Mouse (Mus musculus): ENCODE data around the gene Prkaca.
"Not testable (repeated sequence)": the region's sequence is repeated elsewhere in the genome, so short reads cannot be mapped to it uniquely, and the experiment has no call there.

Gene Prkaca

DNA sequence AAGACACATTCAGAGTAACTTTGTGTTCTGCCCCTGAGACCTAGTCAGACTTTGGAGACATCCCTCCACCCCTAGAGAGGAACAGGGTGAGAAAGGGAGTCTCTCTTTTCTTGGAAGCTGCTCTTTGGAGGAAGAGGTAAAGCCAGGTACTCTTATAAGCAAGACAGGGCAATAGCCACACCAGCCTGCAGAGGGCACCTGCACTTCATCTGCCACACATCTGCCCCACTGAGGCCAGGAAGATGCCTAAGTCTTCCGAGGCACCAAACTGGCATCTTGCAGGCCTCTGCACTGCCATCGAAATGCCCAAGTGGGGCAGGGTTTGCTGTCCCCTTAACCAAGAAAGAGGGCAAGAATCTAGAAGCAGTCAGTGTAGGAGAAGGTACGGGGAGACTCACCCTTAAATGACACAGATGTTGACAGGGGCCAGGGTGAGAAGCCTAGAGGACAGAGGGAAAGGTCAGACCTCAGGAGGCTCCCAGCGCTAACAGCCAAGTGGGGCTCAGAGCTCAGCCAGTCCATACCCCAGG lies 3.4 kb downstream of the Prkaca start:
- DNase-seq (ENCODE audit: low spot score), result no peak

GRCm38 (mm10) chr8:83976779-83977350 lies 4.1 kb downstream of the Prkaca start:
- DNase-seq (ENCODE audit: low spot score), result no peak

DNA sequence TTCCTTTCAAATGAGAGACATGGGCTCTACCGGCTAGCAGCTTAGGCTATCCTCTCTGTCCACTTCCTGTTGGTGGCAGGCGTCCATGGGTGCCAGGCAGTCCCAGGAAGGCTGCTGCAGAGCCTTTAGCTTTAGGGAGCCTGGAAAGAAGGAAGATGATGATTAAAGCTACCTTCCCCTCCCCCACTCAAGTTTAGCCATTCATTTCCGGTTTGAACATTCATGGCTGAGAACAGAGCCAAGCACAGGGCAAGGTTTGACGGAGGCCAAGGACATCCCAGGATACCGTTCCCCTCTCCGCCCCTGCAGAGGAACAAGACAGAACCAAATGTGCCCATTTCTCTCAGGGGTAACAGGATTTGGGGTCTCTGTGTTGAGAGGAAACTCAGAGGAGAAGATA lies 4.9 kb downstream of the Prkaca start:
- no peak for DNase-seq (ENCODE audit: low spot score)

DNA sequence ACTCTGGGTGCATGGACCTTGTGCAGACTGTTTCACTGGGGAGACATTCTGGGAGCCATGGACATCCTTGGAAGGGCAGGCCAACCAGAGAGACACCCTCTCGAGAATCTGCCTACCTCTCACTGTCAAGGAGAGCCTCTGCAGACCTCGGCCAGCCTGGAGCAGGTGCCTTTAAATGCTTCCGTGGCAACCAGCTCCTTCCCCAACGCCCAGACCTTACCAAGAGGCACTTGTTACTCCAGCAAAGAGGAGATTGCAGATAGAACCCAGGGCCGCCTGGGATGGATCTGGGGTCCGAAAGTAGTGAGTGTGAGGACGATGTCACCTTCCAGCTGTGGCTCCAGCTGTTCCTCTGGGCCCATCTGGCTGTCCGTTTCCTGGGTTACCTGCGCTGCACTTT lies 5.4 kb downstream of the Prkaca start:
- DNase-seq (ENCODE audit: low spot score), result no peak

- no peak for DNase-seq (ENCODE audit: low spot score)
Measured at GRCm38 (mm10) chr8:83980250-83980649, 7.5 kb downstream of the Prkaca start.

GRCm38 (mm10) chr8:83980845-83981244 lies 8.1 kb downstream of the Prkaca start:
- DNase-seq (ENCODE audit: low spot score), result no peak

DNA sequence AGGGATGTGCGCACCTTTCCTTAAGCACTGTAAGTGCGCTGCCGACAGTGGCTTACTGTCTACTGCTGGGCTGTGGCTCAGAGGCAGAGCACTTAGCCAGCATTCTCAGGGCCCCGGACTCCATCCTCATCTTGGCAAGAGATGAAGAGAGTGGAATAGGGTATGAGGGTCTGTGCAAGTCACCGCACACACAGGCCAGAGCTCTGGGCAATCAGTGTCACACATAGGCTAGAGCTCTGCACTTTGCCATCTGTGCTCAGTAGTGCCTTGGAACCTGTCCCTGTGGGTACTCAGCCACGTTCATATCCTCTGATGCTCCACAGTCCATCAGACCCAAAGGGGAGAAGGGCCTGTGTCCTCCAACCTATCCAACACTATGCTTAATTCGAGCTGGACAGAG lies 8.7 kb downstream of the Prkaca start:
- no peak for DNase-seq (ENCODE audit: low spot score)

DNA sequence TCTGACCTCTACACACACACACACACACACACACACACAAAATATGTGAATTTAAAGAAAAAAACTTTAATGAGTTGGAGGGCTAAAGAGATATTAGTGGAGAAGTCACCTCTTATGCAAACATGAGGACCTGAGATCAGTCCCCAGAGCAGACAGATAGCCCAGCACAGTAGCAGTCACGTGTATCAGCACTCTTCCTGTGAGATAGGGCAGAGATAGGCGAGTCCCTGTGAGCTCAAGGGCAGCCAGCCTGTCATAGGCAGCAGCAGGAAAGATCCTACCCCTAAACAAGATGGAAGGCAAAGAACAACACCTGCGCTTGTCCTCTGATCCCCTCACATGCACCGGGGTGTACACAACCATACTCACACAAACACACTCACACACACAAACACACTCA lies 9.7 kb downstream of the Prkaca start:
- DNase-seq (ENCODE audit: low spot score), result no peak

DNA sequence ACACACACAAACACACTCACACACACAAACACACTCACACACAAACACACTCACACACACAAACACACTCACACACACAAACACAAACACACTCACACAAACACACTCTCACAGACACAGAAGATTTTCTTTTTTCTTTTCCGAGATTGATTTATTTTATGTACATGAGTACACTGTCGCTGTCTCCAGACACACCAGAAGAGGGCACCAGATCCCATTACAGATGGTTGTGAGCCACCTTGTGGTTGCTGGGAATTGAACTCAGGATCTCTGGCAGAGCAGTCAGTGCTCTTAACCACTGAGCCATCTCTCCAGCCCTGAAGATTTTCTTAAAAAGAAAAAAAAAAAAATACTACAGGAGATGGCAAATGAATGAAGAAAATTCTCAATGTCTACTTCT lies 10.4 kb downstream of the Prkaca start:
- not testable (repeated sequence) for DNase-seq (ENCODE audit: low spot score)

DNA sequence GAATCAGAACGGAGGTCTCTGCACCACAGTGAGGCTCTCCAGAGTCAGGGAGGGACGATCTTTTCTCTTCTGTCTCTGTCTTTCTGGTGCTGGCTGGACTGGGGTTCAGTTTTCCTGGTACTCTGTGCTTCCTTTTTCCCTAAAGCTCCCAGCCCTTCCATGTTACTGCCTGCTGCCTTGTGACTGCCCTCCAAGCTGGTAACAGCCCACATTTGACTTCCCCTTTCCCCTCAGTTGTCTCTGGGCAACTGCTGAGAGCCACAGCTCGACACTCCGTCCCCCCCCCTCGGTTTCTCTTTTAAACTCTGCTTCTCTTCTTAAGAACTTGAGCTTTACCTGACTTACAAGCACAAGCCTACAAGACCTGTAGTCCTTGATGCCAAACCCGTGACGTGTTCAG lies 16.4 kb downstream of the Prkaca start:
- DNase-seq (ENCODE audit: low spot score), result no peak

GRCm38 (mm10) chr8:83990170-83990569 lies 17.4 kb downstream of the Prkaca start:
- no peak for DNase-seq (ENCODE audit: low spot score)

GRCm38 (mm10) chr8:83992488-83992887 lies 19.7 kb downstream of the Prkaca start:
- no peak for DNase-seq (ENCODE audit: low spot score)

DNA sequence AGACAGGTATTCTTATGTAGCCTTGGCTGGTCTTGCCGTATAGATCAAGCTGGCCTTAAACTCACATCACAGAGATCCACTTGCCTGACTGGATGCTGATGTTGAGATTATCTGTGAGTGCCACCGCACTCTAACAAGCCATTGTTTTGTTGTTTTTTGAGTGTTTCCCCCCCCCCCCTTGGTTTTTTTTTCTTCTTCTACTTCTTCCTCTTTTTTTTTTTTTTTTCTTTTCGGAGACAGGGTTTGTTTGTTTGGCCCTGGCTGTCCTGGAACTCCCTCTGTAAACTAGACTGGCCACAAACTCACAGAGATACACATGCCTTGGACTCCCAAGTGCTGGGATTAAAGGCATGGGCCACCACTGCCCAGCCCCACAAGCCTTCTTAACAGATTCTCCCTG lies 21.2 kb downstream of the Prkaca start:
- DNase-seq (ENCODE audit: low spot score), result no peak

- DNase-seq (ENCODE audit: low spot score), result peak; percentile 8
Measured at GRCm38 (mm10) chr8:83995973-83996372, 23.2 kb downstream of the Prkaca start.

DNA sequence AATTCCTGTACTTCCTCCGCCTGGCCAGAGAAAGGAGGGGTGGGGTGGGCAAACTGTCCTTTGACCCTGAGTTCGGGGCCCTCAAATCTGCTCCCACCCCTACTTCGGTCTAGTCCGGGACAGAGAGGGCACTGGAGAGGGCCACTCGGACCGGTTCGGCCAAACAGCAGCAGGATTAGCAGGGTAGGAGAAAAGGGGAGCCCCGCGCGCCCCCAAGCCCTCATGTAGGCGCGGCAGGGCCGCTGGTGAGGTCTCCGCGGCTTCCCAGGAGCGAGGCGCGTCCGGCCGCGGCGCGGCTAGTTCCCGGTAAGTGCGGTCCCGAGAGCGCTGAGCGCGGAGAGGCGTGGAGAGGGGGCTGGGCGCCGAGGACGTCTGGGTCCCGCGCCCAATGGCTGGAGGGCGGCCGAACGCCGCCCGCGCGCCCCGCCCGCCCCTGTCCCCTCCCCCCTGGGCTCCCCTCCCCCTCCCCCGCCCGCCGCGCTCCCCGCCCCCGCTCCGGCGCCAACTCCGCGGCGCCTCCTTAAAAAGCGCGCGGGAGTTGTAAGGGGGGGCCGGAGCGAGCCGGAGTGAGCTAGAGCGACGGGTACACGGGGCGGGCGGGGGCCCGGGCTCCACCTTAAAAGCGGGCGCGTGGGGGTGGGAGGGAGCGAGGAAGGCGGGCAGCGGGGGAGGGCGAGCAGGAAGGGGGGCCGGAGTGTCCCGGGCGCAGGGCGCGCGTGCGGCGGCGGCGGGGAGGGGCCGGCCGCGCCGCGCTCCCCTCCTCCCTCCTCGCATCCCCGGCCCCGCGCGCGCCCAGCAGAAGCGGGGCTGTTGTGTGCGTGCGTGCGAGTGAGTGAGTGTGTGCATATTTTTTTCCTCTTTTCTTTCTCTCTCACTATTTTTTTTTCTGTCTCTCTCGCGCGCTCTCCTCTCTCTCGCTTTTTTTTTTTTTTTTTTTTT lies 24.0 kb downstream of the Prkaca start:
- DNase-seq (ENCODE audit: low spot score), result peak; percentile 82

- DNase-seq (ENCODE audit: low spot score), result peak; percentile 71
Measured at GRCm38 (mm10) chr8:83997511-83998141, 24.8 kb downstream of the Prkaca start, which contains the start of gene Samd1. Gene Samd1, plus strand, starts transcription at chr8:83997672.

DNA sequence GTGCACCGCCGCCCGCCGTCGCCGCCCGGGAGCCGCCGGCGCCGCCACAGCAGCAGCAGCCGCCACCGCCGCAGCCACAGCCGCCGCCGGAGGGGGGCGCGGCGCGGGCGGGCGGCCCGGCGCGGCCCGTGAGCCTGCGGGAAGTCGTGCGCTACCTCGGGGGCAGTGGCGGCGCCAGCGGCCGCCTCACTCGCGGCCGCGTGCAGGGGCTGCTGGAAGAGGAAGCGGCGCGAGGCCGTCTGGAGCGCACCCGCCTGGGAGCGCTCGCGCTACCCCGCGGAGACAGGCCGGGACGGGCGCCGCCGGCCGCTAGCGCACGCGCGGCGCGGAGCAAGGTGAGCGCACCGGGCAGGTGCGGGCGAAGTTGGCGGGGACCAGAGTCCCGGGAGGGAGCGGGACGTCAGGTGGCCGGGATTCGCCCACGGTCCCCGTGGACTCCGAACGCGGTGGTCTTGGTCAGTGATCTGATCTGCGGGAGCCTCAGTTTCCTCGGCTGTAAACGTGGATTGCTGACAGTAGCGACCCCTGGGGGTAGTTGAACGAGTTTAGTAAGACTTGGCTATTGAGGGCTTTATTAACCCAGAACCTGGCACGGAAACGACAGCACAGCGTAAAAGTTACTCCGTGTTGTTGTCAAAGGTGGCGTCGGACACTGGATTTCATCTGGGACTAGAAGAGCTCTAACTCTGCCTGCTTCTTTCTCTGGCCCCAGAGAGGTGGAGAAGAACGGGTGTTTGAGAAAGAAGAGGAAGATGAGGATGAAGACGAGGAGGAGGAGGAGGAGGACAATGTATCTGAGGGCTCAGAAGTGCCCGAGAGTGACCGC lies 25.7 kb downstream of the Prkaca start:
- DNase-seq (ENCODE audit: low spot score), result peak; percentile 87

GRCm38 (mm10) chr8:83999057-83999705 lies 26.4 kb downstream of the Prkaca start:
- DNase-seq (ENCODE audit: low spot score), result no peak

- DNase-seq (ENCODE audit: low spot score), result no peak
Measured at GRCm38 (mm10) chr8:83999825-84000224, 27.0 kb downstream of the Prkaca start.

DNA sequence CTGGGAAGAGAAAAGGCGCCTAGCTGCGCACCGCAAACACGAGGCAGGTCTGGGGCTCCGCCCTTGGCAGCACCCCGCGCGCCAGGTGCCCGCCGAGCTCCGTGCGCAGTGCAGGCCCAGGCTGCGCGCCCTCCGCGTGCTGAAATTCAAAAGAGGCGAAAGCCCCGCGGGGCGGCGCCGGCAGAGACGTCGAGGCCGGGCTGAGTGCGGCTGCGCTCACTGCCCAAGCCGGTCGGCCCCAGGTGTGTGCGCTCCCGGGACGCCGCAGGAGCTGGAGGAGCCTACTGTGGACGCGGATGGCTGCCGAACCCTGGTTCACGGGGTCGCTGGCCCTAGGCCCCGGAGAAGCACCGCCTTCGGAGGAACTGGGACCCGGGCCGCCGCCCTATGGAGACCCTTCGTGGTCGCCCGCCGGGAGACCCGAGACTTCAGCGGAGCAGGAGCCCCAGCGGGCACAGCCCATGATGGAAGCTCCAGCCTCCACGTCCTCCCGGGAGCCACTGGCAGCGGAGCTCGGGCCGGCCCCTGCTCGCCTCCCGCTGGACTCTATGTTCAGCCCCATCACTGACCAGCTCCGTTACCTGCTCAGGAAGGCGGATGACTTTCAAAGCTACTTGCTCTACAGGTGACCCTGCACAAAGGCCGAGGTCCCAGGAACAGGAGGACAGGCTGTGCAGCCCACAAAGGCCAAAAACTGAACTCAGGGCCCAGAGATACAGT lies 28.6 kb downstream of the Prkaca start, which contains the start of gene 1700067K01Rik:
Gene 1700067K01Rik (plus strand): TSS at position 222 of the 720 bp plus-strand sequence.
- no peak for DNase-seq (ENCODE audit: low spot score)

Measured in embryo, embryonic 10 days (tissue).